Comparison of ENCODE assay signal across 9 mouse cellular contexts in the genomic region with DNA sequence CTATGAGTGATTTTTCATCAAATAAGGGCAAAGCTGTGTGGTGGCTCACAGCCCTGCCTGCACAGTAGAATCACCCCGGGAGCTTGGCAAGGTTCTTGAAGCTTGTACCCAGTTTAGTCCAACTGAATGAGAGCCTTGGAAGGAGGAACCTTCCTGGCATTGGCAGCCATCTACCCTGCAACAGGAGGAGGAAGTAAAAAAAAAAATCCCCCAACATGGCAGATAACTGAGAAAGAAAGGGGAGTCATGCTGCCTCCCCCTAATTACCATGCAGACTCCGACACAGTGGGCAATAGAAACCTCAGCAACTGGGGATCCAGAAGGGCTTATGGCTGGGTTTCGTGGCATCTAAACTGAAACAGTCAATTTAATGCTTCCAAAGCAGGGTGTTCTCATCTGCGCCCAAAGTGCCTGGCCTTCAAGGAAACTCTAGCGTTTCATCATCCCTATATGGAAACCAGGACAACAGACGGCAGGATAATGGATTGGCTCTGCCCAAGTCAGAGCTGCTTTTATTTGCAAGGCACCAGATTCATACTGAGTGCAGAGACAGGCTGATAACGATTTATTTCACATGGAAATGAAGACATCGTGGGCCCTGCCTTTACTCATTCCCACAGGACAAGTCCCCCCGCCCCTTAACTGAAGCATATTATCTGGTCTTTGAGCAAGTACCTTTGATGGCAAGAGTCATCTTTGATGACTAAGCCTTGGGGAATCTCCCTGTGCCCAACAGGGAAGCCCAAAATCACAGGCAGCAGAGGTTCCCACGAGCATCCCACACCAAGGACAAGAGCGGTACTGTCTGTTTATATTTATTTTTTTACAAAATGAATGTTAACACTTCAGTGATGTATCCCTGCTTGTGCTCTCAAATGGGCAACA. TPM values are rescaled to one million over a fixed set of nuclear protein-coding genes. Genes with fewer than 3 reads are reported as not detected.
A peak's percentile ranks its signal among the peaks of the same experiment; 100 is the strongest.
DNase-seq lines count a peak whose midpoint lies in the region; ATAC-seq and TF ChIP-seq lines count a peak whose summit lies in the region.
"Had no signal": no experiment of that assay in that cellular context is flagged by ENCODE, and none has a peak within 500 bp of the region (broad histone marks: within the 10 kb centered on the region; RNA-seq: fewer than 3 reads in every experiment).

No protein-coding gene starts in this region.

- H3K4me2 ChIP-seq in liver, postnatal 0 days (ENCODE audit: low read depth, low read length), result no peak overlapping the region
- H3K4me2 ChIP-seq: limb, embryonic 12.5 days had no signal

- H3K36me3 ChIP-seq in liver, postnatal 0 days (replicated peaks; ENCODE audit: insufficient read depth, low read length), result no peaks in the 10 kb centered on the region
- H3K36me3 ChIP-seq: limb, embryonic 12.5 days had no signal

- TF ChIP-seq EP300 in liver, postnatal 0 days (IDR thresholded peaks at IDR 0.05; ENCODE audit: low read depth), result no peak

- H3K27me3 ChIP-seq in liver, postnatal 0 days (ENCODE audit: insufficient read depth, low read length), result no peaks in the 10 kb centered on the region
- H3K27me3 ChIP-seq: limb, embryonic 12.5 days had no signal

- 61% methylated on average over 11 of the region's 11 CpGs for WGBS in liver, postnatal 0 days (ENCODE audit: insufficient replicate concordance)

- TF ChIP-seq CTCF in gastrocnemius, adult 2 months (IDR thresholded peaks at IDR 0.05), result no peak
- no peak for TF ChIP-seq CTCF in liver, postnatal 0 days (IDR thresholded peaks at IDR 0.05; ENCODE audit: low read depth)

- H3K27ac ChIP-seq in gastrocnemius, adult 2 months, result peak overlapping the region; percentile 65
- H3K27ac ChIP-seq in liver, postnatal 0 days (ENCODE audit: low read depth), result no peak overlapping the region
- H3K27ac ChIP-seq: limb, embryonic 12.5 days had no signal

- H3K9ac ChIP-seq in liver, postnatal 0 days (replicated peaks), result no peak overlapping the region
- H3K9ac ChIP-seq: limb, embryonic 12.5 days had no signal

- peak; percentile 66 for DNase-seq in gastrocnemius, adult 2 months
- DNase-seq in gastrocnemius, postnatal 4 days (ENCODE audit: low spot score in 2 of 2), result no peak
- peak; percentile 49 for DNase-seq in adipocyte (ENCODE audit: low spot score)
- peak; percentile 27 for DNase-seq in gastrocnemius, postnatal 25 days
- DNase-seq in left cerebral cortex, postnatal 4 days, result peak; percentile 83
- DNase-seq in liver, postnatal 0 days, result no peak
- no peak for DNase-seq in heart, adult 8-10 months (ENCODE audit: low spot score)
- DNase-seq in retina, postnatal 1 day, result no peak

- intact Hi-C loops in gastrocnemius, adult 2 months (cut with DNase I), result no loop called here
- intact Hi-C loops in left cerebral cortex, postnatal 4 days (cut with DNase I), result no loop called here

- no peaks in the 10 kb centered on the region for H3K9me3 ChIP-seq in liver, postnatal 0 days (ENCODE audit: low read length)
- H3K9me3 ChIP-seq: limb, embryonic 12.5 days had no signal

- no peaks in the 10 kb centered on the region for H3K4me1 ChIP-seq in liver, postnatal 0 days (ENCODE audit: insufficient read depth)

- H3K4me3 ChIP-seq in gastrocnemius, adult 2 months, result peak overlapping the region; percentile 45
- no peak overlapping the region for H3K4me3 ChIP-seq in liver, postnatal 0 days (ENCODE audit: low read depth, low read length)
- H3K4me3 ChIP-seq: limb, embryonic 12.5 days had no signal

- ATAC-seq in liver, postnatal 0 days, result no peak

RNA-seq across cellular contexts. Expression of a gene that starts 52.9 kb away (rescaled TPM):
- total RNA-seq in gastrocnemius, adult 2 months (2021), result 100 to 1,000 TPM; 119 to 137 TPM
- 10 to 100 TPM; 41.2 to 49.7 TPM for total RNA-seq in gastrocnemius, postnatal 4 days (2021)
- 100 to 1,000 TPM in 1 of 2 experiments, 10 to 100 TPM in 1; 86.3 to 101 TPM for total RNA-seq in gastrocnemius, postnatal 25 days (2021)
- 10 to 100 TPM; 61.0 to 67.1 TPM for total RNA-seq in left cerebral cortex, postnatal 4 days (2021)
- polyA plus RNA-seq in liver, postnatal 0 days (2015; fragmentation: Nextera tagmentation; extraction: Ambion mirVana), result 40.8 and 41.2 TPM in 2 replicates
- 10 to 100 TPM; 31.8 to 33.7 (median 32.1) TPM for total RNA-seq in heart, adult 8-10 months (2022)

Comparison
In these comparisons a context has a peak if more than half of its experiments do, and no peak if none do; other contexts are left out.
1. DNase-seq: peak in gastrocnemius, adult 2 months (single experiment), adipocyte (single experiment), gastrocnemius, postnatal 25 days (single experiment) and left cerebral cortex, postnatal 4 days (single experiment); none in gastrocnemius, postnatal 4 days (0 of 2), liver, postnatal 0 days (single experiment), heart, adult 8-10 months (single experiment) and retina, postnatal 1 day (single experiment).